Mouse (Mus musculus): ENCODE measurements around the gene Hrh1.

Gene Hrh1

GRCm38 (mm10) chr6:114407049-114407448 is 9.3 kb downstream of the Hrh1 start:
- no peak for DNase-seq

DNA sequence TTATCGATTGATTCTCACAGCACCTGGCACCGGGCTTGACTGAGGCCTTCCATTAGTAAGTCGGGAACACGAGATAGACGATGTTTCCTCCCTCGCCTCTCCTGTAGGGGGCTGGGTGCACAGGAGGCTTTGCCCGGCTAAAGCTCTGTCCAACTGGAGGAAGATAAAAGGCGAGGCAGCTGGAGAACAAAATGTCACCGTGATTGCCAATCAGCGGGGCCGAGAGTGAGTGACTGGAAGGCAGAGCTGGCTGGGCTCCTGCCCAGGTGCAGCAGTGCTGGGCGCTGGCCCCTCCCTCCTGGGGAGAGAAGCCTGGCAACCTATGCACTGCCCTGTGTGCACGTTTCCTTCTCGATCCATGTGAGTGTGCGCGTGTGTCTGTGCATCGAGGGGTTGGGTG is 10.5 kb downstream of the Hrh1 start:
- DNase-seq = no peak

- DNase-seq = no peak
Observed at GRCm38 (mm10) chr6:114411913-114412312, 14.2 kb downstream of the Hrh1 start.

GRCm38 (mm10) chr6:114414510-114414909 is 16.8 kb downstream of the Hrh1 start:
- DNase-seq = no peak

DNA sequence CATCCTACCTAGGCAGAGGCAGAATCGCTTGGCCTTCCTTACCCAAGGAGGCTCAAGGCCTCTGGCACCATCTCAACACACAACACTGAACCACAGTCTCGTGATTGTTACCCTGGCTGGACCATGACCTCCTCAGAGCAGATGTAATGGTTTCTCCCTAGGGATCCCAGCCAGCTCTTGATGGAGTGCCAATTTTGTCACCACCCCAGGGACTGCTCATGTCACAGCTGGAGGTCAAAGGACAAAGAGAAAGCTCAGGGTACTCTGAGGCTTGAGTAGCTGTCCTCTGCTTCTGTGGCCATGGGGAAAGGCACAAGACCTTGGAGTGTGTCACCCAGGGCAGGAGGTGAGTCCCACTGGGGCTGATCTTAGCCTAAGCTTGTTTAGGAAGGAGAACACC is 20.3 kb downstream of the Hrh1 start:
- DNase-seq = no peak

- no peak for DNase-seq
Observed at GRCm38 (mm10) chr6:114421061-114421460, 23.3 kb downstream of the Hrh1 start.

DNA sequence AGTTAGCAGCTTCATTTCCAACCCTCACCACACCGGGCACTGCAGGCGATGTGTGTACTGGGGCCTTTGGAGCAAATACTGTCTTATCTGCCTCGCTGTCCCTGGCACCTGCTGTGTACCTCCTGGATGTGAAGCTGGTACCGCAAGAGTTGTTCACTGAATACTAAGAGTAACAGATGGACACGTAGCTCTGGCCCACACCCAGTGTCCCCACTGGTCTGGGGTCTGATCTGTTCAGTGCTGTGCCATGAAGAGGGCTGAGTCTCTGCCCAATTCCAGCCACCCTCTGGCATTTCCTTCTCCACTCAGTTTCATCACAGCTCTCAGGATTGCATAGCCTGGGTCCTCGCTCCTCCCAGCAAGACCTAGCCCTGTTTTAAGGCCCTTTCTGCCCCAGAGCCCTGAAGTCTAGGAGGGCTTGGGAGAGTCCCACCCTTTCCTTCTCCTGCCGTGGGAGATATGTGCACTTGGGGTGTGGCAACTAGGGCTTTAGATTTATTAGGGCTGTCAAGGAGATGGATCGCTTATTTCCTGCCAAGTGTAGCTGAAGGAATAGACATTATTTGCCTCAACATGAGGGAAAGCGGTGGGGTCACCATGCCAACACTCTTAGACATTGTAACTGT is 25.4 kb downstream of the Hrh1 start:
- DNase-seq = no peak

DNA sequence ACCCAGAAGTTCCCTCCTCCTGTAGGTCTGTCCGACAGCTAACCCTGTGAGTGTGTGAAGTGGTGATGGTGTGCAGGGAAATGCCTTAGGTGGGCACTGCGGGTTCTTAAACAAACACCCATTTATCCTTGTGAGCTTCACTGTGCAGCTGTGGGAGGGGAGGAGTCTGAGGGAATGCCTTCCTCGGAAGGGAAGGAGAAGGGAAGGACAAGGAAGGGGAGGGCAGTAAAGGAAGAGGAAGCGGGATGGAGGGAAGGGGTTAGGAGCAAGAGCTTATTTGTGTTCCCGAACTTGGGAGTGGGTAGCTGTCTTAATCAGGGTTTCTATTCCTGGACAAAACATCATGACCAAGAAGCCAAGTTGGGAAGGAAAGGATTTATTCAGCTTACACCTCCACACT is 27.6 kb downstream of the Hrh1 start:
- DNase-seq = no peak

DNA sequence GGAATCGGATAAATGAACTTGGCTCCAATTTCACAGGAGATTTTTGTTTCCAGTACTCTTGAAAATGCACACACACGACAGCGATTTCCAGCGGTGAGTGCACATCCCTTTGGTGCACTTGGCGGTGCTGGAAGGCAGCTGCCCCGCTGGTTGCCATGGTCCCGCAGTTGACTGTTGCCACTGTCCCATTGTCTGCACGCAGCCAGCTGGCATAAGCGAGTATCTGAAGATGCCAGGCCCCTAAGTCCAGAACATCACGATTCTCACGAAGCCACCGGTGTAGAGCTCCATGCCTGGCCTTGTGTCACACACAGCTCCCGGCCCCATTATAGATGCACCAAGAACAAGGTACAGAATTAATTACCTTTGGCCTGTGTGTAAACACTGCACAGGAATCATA is 29.9 kb downstream of the Hrh1 start:
- no peak for DNase-seq

GRCm38 (mm10) chr6:114428831-114429230 is 31.1 kb downstream of the Hrh1 start:
- DNase-seq = no peak

GRCm38 (mm10) chr6:114432591-114432990 is 34.9 kb downstream of the Hrh1 start:
- DNase-seq = no peak

GRCm38 (mm10) chr6:114434524-114434923 is 36.8 kb downstream of the Hrh1 start:
- DNase-seq = no peak

DNA sequence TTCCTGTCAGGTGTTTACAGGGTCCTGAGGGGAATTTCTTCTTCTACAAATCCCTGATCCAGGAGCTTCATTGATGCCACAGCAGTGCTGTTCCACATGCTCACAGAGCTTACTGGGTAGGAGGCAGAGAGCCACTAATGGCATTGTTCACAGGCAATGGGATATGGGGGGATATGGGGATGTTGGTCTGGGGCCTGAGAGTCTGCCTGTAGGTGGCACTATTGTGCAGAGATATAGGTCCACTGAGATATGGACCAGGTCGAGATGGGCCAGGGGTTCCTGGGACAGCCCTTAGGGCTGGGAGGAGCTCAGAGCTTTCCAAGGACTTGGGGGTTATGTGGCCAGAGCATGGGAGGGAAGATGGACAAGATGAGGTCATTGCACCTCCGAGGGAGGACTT is 42.6 kb downstream of the Hrh1 start:
- DNase-seq = no peak

GRCm38 (mm10) chr6:114440788-114441453 is 43.2 kb downstream of the Hrh1 start:
- DNase-seq = no peak

GRCm38 (mm10) chr6:114444247-114444844 is 46.6 kb downstream of the Hrh1 start:
- DNase-seq = no peak

DNA sequence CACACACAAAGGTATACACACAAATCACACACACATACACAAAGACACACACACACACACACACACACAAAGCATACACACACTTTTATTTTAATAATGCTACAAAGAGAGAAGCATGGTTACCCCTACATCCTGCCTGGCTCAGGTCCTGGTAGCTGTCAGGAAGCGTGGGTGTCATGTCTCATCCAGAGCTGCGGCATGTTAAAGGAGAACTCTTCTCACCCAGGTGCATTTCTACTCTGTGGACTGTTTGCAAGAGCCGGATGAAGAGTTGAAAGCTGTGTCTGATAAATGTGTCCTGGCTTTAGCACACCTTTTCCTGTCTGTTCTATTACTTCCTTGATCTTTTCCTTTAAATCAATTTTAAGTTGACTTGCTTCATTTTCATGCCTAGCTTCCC is 47.2 kb downstream of the Hrh1 start:
- no peak for DNase-seq

DNA sequence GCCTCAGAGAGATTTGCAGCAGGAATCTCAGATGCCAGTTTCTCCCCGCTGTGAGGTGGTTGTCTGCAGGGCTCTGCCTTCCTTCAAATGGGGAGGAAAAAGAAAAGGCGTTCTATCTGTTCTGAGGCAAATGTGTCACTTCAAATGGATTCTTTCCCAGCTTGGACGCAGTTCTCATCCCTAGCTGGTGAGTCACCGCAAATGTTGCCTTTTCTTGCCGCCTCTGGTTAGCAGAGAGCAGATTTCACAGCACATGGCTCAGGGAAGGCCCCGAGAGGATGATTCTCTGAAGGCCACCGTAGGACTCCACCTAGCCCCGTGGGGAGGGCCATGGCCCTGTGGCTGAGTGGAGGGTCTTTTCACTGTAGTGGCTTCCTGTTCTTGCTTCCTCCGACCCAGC is 51.2 kb downstream of the Hrh1 start:
- peak; percentile 42 for DNase-seq

DNA sequence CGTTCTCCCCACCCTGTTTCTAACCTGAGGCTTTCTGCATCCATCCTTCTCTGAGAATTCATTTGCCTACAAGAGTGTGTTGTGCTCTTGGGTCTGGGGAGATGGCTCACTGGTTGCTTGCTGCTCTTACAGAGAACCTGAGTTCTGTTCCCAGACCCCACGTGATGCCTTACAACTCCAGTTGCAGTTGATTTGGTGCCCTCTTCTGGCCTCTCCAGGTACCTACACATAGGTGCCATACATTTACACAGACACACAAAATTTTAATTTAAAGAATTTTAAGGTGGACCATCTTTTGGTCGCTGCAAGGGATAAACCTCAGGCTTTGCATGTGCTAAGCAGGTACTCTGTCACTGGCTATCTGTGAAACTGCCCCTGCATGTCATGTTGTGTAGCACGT is 57.5 kb downstream of the Hrh1 start:
- DNase-seq = no peak

GRCm38 (mm10) chr6:114456255-114457042 is 58.7 kb downstream of the Hrh1 start:
- no peak for DNase-seq

DNA sequence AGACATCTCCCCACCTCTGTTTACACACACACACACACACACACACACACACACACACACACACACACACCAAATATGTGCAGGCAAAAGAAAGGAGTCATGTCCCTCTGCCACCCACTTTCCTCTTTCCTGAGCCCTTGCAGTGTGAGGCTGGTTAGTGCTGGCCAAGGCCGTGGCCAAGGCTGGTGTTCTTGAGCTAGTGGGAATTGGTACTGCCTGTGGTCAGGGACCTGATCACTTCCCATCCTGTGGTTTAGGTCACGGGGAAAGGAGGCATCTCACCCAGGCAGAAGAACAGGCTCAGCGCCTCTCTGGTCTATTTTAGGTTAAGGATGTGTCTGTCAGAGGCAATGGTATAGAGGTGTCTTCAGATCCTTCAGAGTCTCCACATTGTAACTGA is 59.6 kb downstream of the Hrh1 start:
- no peak for DNase-seq

- DNase-seq = no peak
Observed at GRCm38 (mm10) chr6:114458191-114458590, 60.5 kb downstream of the Hrh1 start.

GRCm38 (mm10) chr6:114459969-114460368 is 62.2 kb downstream of the Hrh1 start:
- DNase-seq = no peak

DNA sequence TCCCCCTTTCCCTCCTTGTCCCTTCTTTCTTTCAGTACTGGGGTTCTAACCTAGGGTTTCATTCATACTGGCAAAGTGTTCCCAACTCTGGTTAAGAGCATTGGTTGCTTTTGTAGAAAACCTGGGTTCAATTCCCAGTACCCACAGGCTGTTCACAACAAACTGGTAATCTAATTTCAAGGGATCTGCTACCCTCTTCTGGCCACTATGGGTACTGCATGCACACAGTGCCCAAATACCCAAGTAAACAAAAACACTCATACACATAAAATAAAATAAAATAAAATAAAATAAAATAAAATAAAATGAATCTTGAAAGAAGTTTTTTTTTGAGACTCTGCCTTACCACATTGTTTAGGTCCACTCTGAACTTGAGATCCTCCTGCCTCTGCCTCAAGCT is 63.8 kb downstream of the Hrh1 start:
- DNase-seq = no peak

GRCm38 (mm10) chr6:114462747-114463146 is 65.0 kb downstream of the Hrh1 start:
- DNase-seq = peak; percentile 38

Data from right cerebral cortex, postnatal 14 days (tissue).